Mouse (Mus musculus): ENCODE results near the gene Fos.

Gene Fos

DNA sequence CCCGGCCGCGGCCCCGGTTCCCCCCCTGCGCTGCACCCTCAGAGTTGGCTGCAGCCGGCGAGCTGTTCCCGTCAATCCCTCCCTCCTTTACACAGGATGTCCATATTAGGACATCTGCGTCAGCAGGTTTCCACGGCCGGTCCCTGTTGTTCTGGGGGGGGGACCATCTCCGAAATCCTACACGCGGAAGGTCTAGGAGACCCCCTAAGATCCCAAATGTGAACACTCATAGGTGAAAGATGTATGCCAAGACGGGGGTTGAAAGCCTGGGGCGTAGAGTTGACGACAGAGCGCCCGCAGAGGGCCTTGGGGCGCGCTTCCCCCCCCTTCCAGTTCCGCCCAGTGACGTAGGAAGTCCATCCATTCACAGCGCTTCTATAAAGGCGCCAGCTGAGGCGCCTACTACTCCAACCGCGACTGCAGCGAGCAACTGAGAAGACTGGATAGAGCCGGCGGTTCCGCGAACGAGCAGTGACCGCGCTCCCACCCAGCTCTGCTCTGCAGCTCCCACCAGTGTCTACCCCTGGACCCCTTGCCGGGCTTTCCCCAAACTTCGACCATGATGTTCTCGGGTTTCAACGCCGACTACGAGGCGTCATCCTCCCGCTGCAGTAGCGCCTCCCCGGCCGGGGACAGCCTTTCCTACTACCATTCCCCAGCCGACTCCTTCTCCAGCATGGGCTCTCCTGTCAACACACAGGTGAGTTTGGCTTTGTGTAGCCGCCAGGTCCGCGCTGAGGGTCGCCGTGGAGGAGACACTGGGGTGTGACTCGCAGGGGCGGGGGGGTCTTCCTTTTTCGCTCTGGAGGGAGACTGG, at the start of gene Fos:
Gene Fos, plus strand, starts transcription at position 410 of the 817 bp plus-strand sequence.
- peak; percentile 87 for DNase-seq (ENCODE audit: low read depth, low spot score)

DNA sequence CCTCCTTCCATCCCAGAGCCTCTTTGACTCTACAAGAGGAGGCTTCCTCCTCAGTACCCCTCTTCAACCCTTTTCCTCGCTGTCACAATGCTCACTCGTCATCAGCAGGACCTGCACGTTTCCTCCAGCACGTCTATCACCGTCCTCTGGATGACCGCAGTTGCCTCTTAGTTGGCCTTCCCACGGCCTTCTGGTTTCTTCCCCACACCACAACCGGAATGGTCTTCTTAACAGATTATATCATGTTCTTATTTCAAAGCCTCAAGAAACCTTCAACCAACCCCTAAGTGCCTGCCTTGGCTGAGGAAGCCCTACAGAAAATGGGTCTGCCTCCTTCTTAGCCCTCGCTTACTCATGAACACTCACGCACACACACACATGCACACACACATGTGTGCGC, 48.0 kb upstream of the Fos start:
- no peak for DNase-seq (ENCODE audit: low read depth, low spot score)

DNA sequence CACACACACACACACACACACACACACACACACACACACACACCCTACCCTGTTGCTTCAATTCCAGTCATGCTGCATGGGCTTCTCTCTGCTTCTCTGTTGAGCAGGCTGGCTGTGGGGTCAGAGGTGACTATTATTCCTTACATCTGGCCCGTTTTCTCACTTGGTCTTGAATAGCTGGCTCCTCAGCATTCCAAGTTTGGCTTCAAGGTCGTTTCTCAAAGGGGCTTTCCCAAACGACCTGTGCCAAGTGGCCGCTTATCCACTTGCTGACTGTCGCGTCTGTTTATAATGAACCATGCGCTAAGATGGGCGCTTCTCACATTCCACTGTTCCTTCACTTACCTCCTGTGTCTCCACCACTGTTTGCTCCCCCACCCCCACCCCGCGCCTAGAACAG, 47.6 kb upstream of the Fos start:
- DNase-seq (ENCODE audit: low read depth, low spot score): no peak

DNA sequence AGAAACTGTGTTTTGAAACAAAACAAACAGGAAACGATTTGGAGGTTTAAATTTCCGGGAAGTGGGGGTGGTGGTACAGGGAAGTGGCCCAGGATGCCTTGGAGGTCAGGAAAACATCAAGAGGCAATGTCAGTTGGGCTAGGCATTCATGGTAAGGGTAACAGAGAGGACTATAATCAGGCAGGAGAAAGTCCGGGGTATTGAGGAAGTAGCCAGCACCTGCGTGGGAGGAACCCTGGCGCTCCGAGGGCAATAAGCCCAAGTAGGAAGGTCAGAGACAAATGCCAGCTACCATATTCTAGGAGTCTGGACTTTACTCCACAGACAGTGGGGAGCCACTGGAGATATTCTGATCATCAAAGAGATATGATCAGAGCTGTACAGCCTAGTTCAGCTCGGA, 45.9 kb upstream of the Fos start:
- DNase-seq (ENCODE audit: low read depth, low spot score): no peak

DNA sequence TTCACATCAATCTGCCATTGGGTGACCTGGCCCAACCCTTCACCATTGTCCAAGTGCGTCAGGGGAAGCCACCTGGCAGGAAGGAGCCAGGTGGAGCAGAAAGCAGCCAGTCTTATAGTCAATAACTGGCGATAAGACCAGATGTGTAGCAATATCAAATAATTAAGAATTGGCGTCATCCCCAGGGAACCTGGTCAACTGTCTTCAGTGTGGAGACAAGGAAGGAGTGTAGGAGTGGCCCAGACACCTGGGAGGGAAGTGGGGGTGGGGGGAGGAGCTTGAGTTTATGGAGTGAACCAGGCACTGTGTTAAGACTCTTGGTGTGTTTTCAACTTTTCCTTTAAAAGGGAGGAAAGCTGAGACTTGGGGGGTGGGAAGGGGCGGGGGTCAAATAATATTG, 43.7 kb upstream of the Fos start:
- DNase-seq (ENCODE audit: low read depth, low spot score): no peak

DNA sequence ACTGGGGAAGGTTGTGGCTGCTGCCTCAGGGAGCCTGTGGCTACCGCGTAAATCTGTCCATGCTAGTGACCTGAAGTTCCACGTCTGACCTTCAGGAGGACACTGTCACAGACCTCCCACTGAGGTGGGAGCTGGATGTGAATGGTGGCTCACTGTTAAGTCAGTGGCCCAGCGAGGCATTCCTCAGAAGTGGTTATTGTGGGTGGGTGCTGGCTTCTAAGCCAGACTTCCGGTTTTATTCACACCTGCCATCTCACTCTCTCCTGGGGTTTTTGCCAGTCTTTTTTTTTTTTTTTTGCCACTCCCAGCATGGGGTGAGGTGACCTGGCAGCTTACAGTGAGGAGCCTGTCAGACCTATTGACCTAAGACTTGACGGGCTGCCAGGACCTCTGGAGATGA, 43.3 kb upstream of the Fos start:
- DNase-seq (ENCODE audit: low read depth, low spot score): no peak

GRCm38 (mm10) chr12:85433850-85434249, 39.8 kb upstream of the Fos start:
- DNase-seq (ENCODE audit: low read depth, low spot score): no peak

- DNase-seq (ENCODE audit: low read depth, low spot score): no peak
These were observed 39.2 kb upstream of the Fos start for GRCm38 (mm10) chr12:85434526-85434925.

DNA sequence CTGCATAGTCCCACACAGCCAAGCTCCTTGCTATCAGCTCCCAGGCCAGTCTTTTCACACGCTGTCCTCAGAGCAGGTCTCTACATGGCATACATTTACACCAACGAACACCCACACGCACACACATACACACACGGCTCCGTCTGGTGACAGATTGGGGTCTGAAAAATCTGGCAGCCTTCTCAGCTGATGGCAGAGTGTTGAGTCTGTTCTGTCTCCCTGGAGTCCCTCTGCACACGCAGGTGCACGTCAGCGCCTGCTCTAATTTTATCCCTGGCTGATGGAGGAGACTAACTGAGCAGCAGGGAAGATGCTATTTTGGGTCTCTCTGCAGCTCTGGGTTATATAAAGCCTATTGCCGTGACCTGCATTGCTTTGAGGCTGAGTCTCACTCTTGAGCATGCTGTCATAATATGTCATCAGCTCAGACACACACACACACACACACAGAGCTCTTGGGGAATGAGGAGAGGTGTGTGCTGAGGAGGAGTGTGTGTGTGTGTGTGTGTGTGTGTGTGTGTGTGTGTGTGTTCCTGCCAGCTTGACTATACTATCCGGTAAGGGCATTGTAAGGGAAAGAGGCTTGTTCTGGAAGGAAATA, 37.6 kb upstream of the Fos start:
- DNase-seq (ENCODE audit: low read depth, low spot score): no peak

DNA sequence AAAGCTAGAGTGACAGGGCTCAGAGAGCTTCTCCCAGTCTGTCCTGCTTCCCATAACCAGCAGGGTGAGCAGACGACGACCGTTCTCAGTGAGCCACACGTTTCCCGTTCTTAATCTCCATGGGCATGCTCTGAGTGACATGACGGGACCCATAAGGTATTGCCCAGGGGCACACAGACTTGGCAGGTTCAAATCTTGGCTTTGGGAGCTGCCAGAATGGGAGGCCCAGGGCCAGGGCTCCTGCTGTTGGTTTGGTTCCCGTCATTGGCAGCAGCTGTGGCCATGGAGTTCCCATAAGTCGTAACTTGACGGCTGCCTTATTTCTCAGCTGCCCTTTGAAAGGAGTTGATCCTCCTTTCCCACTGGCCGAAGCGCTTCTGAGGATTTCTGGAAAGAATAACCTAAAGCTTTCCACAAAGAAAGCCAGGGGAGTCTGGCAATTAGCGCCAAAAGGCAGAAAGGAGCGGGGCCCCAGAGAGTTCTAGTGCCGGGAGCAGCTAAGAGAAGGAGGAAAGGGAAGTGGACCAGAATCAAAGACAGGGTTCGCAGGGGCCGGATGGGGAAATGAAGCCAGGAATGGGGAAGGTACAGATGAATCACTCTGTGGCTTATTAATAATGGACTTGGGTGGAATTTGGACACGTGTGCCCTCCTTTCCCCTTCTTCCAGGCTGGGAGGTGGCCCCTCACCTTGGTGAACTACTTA, 36.4 kb upstream of the Fos start:
- no peak for DNase-seq (ENCODE audit: low read depth, low spot score)

DNA sequence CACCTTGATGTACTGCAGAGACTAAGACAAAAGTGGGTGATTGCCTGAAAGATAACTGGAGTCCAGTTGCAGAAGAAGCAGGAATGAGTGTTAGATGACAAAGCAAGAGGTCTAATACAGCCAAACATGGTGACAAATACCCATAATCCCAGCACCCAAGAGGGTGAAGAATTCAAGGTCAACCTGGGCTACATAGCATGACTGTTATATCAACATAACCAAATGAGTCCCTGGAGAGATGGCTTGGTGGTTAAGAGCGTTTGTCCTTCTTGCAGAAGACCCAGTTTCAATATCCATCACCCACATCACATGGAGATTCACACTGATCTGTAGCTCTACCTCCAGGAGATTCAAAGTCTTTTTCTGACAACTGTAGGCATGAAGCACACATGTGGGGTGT, 30.2 kb upstream of the Fos start:
- no peak for DNase-seq (ENCODE audit: low read depth, low spot score)

GRCm38 (mm10) chr12:85444646-85445045, 29.0 kb upstream of the Fos start:
- DNase-seq (ENCODE audit: low read depth, low spot score): no peak

GRCm38 (mm10) chr12:85447009-85447408, 26.7 kb upstream of the Fos start:
- no peak for DNase-seq (ENCODE audit: low read depth, low spot score)

- DNase-seq (ENCODE audit: low read depth, low spot score): no peak
These were observed 26.2 kb upstream of the Fos start for GRCm38 (mm10) chr12:85447490-85447889.

DNA sequence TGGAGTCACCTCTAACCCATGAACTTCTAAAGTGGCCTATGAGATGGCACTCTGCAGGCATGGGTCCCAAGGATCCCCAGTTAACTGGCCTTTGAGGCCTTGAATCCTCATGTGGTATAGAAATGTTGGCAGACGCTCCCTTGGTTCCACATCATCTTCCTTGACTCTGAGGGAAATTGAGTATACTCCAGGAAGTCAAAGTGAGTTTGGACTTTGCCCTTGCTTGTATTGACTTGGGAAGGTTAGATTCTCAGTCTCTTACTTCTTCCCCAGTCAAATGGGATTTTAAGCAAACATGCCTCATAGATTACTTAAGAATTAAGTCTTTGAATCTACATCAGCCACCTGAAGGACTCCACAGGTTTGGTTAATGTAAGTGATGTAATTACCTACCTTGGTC, 24.2 kb upstream of the Fos start:
- no peak for DNase-seq (ENCODE audit: low read depth, low spot score)

GRCm38 (mm10) chr12:85451693-85452491, 21.8 kb upstream of the Fos start:
- DNase-seq (ENCODE audit: low read depth, low spot score): no peak

- DNase-seq (ENCODE audit: low read depth, low spot score): peak; percentile 99
These were observed 18.3 kb upstream of the Fos start for GRCm38 (mm10) chr12:85455065-85456058.

DNA sequence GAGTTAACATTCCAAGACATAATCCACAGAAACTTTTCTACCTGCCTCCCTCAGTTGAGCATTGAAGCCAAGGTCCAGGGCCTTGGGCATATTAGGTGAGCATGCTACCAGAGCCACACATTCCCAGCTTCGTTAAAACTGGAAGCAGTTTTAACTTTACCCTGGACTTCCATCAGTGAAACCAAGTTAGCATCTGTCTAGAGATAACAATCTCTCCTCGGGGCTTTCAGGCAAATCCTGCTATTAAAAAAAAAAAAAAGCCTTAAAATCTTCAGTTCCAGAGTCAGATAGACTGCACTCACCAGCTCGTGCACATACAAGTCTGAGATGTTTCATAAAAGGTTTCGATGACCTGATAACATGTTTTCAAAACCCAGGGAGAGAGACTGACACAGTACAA, 17.4 kb upstream of the Fos start:
- DNase-seq (ENCODE audit: low read depth, low spot score): no peak

- DNase-seq (ENCODE audit: low read depth, low spot score): no peak
These were observed 16.7 kb upstream of the Fos start for GRCm38 (mm10) chr12:85456966-85457505.

GRCm38 (mm10) chr12:85459820-85460219, 13.9 kb upstream of the Fos start:
- no peak for DNase-seq (ENCODE audit: low read depth, low spot score)

All from 3T3-L1 (cell line).